Mouse (Mus musculus) testis, adult 2 months (tissue): ENCODE data around the gene Fbxl3.

Experiments used
- CTCF ChIP-seq: fragments of 200-500 bp; IDR thresholded peaks from 2 replicates; pipeline ENCODE4 v1.5.1; 2012; ENCODE audit warnings: low read depth, mild to moderate bottlenecking, inconsistent platforms, low read length, moderate library complexity; ENCODE audit not compliant: control insufficient read depth, insufficient read depth, insufficient replicate concordance
- POLR2A ChIP-seq: fragments of 200-500 bp; IDR thresholded peaks from 2 replicates; pipeline ENCODE4 v1.6.1; 2012; ENCODE audit warnings: low read depth, mild to moderate bottlenecking, inconsistent platforms, low read length, moderate library complexity; ENCODE audit not compliant: control insufficient read depth

GRCm38 (mm10) chr14:103059495-103059894 is 39.9 kb downstream of the Fbxl3 start:
- TF ChIP-seq CTCF (no peak), POLR2A (no peak)
